Mouse (Mus musculus) left cerebral cortex, adult 18-20 months (tissue): Measurements from ENCODE around the gene Ndufa8. TPM values are rescaled to one million over a fixed set of nuclear protein-coding genes. Genes with fewer than 3 reads are reported as not detected.

Experiments
- DNase-seq, 2 experiments: peaks; one replicate each; pipeline ENCODE4 v3.0.0; 2021 to 2022; ENCODE audit warnings: low spot score in 2 of 2, mixed read lengths in 1 of 2
- total RNA-seq, 2 experiments: library from RNA; stranded (reverse); gene quantifications; 2 replicates each; pipeline ENCODE4 v1.2.3; 2021

Ndufa8 gene
- total RNA-seq, 2 experiments from 2014 or later = 191 to 192 TPM

GRCm38 (mm10) chr2:35992259-35992658, 56.9 kb downstream of the Ndufa8 start:
- DNase-seq = no peak

Other genes starting within 250 kb of the Ndufa8 start
- gene Ttll11, start 69.5 kb downstream of the Ndufa8 start, total RNA-seq = 10 to 100 TPM; 41.1 to 42.7 TPM
- 1 to 10 TPM; 1.0 to 1.3 TPM for gene Morn5, start 52 bp upstream of the Ndufa8 start, total RNA-seq
- 10 to 100 TPM; 17.9 to 19.8 TPM for gene Lhx6, start 56.0 kb upstream of the Ndufa8 start, total RNA-seq
- 10 to 100 TPM; 17.0 to 18.9 TPM for gene Mrrf, start 87.0 kb upstream of the Ndufa8 start, total RNA-seq
- gene Rbm18, start 87.4 kb upstream of the Ndufa8 start, total RNA-seq = 10 to 100 TPM; 49.1 to 54.2 TPM
- gene Ptgs1, start 181.0 kb upstream of the Ndufa8 start, total RNA-seq = 10 to 100 TPM; 18.0 to 22.4 TPM